Mouse (Mus musculus) ES-Bruce4 (cell line): ENCODE data around the gene Xirp1. TPM values are rescaled to one million over a fixed set of nuclear protein-coding genes. Genes with fewer than 3 reads are reported as not detected.

Experiments used
- H3K27ac ChIP-seq: 2 replicates; pipeline ENCODE4 v1.5.1; 2012; ENCODE audit warnings: low read length, inconsistent platforms; ENCODE audit not compliant: insufficient read depth
- H3K27me3 ChIP-seq: 2 replicates; pipeline ENCODE4 v1.6.1; 2012; ENCODE audit warnings: mild to moderate bottlenecking, low read length, inconsistent platforms; ENCODE audit not compliant: control insufficient read depth, poor library complexity, insufficient read depth, severe bottlenecking
- H3K36me3 ChIP-seq: 2 replicates; pipeline ENCODE4 v1.6.1; 2012; ENCODE audit warnings: inconsistent platforms, mild to moderate bottlenecking, low read length, moderate library complexity; ENCODE audit not compliant: control insufficient read depth, poor library complexity, insufficient read depth, severe bottlenecking
- H3K4me1 ChIP-seq: one replicate; pipeline ENCODE4 v1.8.1; 2011; ENCODE audit warnings: low read length; ENCODE audit not compliant: control insufficient read depth, insufficient read depth
- H3K4me3 ChIP-seq: 2 replicates; pipeline ENCODE4 v1.5.1; 2011; ENCODE audit warnings: low read depth, mild to moderate bottlenecking, low read length
- H3K9ac ChIP-seq: 2 replicates; pipeline ENCODE4 v1.6.1; 2012; ENCODE audit warnings: low read depth, mild to moderate bottlenecking, inconsistent platforms; ENCODE audit not compliant: poor library complexity, severe bottlenecking
- H3K9me3 ChIP-seq: replicated peaks from 2 replicates; pipeline ENCODE4 v1.6.1; 2012; ENCODE audit warnings: mild to moderate bottlenecking, low read length, inconsistent platforms; ENCODE audit not compliant: control insufficient read depth, poor library complexity, insufficient read depth, severe bottlenecking
- CTCF ChIP-seq: IDR thresholded peaks from one replicate; pipeline ENCODE4 v1.8.1; 2011; ENCODE audit warnings: low read depth, low read length
- EP300 ChIP-seq: IDR thresholded peaks from 2 replicates; pipeline ENCODE4 v1.6.1; 2011; ENCODE audit warnings: low read depth, low read length; ENCODE audit not compliant: insufficient read depth
- POLR2A ChIP-seq: IDR thresholded peaks from one replicate; pipeline ENCODE4 v1.8.1; 2011; ENCODE audit warnings: low read length; ENCODE audit not compliant: insufficient read depth
- polyA plus RNA-seq: library from polyadenylated mRNA; stranded (reverse); fragments of >200 nt; gene quantifications from 2 replicates; pipeline ENCODE4 v1.2.4, GENCODE M21; 2011; ENCODE audit warnings: low read depth; ENCODE audit not compliant: missing spikeins, insufficient read depth, insufficient read length

Gene Xirp1
- polyA plus RNA-seq, 1 experiment = not detected

DNA sequence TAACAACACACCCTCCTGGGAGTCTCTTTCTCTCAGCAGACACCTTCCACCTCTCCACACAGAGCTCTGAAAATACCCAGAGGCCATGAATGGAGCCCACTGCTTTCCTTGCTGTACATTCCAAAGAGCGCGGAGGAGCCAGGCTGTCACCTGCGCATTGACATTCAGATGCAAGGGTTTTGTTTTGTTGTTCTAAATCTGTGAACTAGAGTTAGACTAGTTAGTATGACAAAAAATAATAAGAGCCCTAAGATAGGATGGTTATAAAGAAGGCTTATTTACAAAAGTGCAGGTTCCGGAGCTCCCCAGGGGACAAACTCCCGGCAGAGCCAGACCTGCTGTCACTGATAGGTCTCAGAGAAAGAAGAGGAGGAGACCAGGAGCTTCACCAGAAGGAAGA lies 32.1 kb downstream of the Xirp1 start:
- no peaks in the 10 kb centered on the region for H3K36me3 ChIP-seq
- H3K27me3 ChIP-seq = no peaks in the 10 kb centered on the region
- TF ChIP-seq POLR2A (no peak), CTCF (no peak), EP300 (peak; percentile 73)
- H3K27ac ChIP-seq = no peak overlapping the region
- no peaks in the 10 kb centered on the region for H3K9me3 ChIP-seq
- H3K9ac ChIP-seq = no peak overlapping the region
- H3K4me1 ChIP-seq = peaks cover 4% of the 10 kb centered on the region
- no peak overlapping the region for H3K4me3 ChIP-seq

DNA sequence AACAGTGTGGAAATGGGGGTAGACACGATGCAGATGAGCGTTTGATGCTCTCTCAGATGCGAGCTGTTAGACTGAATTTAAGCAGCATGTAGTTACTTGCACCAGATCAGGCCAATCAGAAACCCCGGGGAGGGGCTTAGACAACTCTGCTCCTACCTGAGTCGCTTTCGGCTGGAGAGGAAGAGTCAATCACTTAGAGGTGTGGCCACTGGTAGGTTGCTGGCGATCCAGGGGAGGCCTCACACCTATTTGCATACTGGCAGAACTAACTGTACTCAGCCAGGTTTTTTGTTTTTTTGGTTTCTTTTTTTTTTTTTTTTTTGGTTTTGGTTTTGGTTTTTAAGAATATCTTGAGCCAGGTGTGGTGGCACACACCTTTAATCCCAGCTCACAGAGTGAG lies 35.1 kb downstream of the Xirp1 start:
- Histone ChIP-seq H3K4me3 (no peak overlapping the region), H3K36me3 (no peaks in the 10 kb centered on the region), H3K9me3 (no peaks in the 10 kb centered on the region), H3K27me3 (no peaks in the 10 kb centered on the region), H3K9ac (no peak overlapping the region), H3K4me1 (peaks cover 5% of the 10 kb centered on the region), H3K27ac (0 out of 2 replicates have a peak overlapping the region, but pooled peaks have one; percentile 29)
- peak; percentile 74 for TF ChIP-seq POLR2A
- no peak for TF ChIP-seq CTCF

DNA sequence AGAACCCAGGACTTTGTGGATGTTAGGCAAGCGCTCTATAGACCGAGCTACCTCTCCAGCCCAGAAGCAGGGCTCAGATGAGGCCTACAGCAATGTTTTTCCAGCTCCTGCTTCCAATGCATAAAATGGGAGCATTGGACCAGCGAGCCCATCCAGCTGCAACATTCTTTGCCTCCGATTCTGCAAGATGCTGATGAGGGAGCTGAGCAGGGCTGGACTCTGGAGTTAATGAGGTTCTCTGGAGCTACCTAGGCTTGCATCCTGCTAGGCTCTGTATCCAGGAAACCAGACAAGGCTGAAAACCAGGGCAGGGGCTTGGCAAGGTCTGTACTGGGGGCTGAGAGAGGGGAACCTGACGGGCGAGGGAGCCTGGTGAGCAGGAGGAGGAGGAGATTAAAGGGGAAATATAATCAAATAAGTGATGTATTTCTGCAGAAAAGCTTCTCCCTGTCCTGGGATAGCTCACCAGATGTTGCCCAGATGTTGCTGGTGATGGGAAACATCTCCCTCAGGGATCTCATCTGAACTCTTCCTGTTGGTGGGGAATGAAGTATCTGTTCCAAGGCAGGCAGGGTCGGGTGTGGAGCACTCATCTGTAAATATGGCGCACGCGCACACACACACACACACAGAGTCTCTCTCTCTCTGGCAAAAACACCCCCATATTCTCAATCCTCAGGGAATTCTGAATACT lies 37.4 kb downstream of the Xirp1 start:
- Histone ChIP-seq H3K9ac (0 out of 2 replicates have a peak overlapping the region, but pooled peaks have one; percentile 45), H3K4me1 (peaks cover 6% of the 10 kb centered on the region), H3K9me3 (no peaks in the 10 kb centered on the region), H3K36me3 (no peaks in the 10 kb centered on the region), H3K4me3 (no peak overlapping the region), H3K27me3 (no peaks in the 10 kb centered on the region), H3K27ac (no peak overlapping the region)
- TF ChIP-seq POLR2A (no peak), CTCF (no peak)

DNA sequence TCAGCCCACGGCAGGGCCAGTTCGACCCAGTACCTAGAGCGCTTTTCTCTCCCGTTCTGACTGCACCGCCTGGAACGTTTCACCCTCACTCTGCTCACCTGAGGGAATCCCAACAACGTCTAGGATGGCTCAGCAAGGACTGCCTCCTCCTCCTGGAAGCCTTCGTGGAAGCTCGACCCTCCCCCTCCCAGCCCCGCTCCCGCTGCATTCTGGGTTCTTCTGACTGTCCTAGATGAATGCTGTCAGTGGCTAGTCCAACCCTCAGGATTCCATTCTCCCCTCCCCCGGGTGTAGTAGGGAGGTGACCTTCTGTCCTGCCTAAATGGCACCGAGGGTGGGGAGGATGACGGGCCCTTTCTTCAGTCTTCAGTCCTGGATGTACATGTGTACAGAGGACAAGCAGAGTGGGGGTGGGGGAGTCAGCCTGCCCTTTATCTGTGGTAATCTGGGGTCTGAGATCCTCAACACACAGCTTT lies 38.8 kb downstream of the Xirp1 start, which contains the start of gene Csrnp1:
TSS of gene Csrnp1 (minus strand) at position 123 of the 476 bp plus-strand sequence.
- H3K9me3 ChIP-seq = no peaks in the 10 kb centered on the region

DNA sequence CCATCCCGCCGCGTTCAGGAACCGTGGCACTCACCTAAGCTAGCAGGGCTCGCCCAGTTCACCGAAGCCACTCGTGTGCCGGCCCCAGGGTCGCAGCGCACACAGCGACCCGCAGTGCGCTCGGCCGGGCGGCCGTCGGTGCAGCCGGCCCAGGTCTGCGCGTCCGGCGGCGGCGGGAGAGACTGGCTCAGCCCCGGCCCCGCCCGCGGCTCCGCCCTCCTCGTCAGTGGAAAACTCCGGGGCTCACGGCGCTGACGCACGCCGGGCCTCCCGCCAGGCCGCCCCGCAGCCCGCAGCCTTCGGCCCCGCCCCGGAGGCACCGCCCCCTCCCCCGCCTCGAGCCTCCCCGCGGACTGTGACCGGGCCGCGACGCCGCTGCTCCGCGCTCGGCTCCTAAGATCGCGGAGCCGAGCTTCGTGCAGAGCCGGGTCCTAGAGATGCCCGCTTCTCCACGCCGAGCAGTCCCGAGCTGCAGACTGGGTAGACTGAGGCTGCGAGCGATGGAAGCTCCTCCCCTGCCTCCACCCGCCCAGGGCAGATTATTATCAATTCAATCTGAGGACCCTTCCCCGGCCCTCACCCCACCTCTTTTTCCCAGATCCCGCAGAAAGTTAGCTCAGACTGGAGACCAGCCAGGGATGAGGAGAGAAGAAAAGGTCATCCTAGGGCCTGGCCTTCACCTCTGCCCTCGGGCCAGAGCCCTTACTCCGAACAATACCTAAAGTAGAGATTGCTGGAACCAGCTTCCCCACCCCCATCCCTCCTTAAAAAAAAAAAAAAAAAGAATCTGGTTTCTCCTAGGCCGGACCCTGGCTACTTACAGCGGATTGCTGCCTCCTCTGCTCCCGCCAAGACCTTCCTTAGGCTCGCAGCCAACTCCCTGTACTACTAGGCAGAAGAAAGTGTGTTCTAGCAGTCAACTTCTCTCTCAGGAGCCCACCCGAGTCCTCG lies 39.5 kb downstream of the Xirp1 start:
- Histone ChIP-seq H3K4me3 (peak overlapping the region; percentile 92), H3K9ac (peak overlapping the region; percentile 82), H3K36me3 (no peaks in the 10 kb centered on the region), H3K27me3 (no peaks in the 10 kb centered on the region), H3K4me1 (peaks cover 18% of the 10 kb centered on the region), H3K9me3 (no peaks in the 10 kb centered on the region), H3K27ac (peak overlapping the region; percentile 95)
- TF ChIP-seq EP300 (peak; percentile 48; the same call in 1 of the 2 replicates), CTCF (no peak)

More for the DNA sequence above, 38.8 kb downstream of the Xirp1 start, which contains the start of gene Csrnp1:
- Histone ChIP-seq H3K27me3 (no peaks in the 10 kb centered on the region), H3K36me3 (no peaks in the 10 kb centered on the region), H3K27ac (peak within 1 kb of the TSS; percentile 95), H3K4me3 (peak within 1 kb of the TSS; percentile 92), H3K4me1 (peaks cover 16% of the 10 kb centered on the region), H3K9ac (peak within 1 kb of the TSS; percentile 82)
- peak; percentile 78 for TF ChIP-seq EP300
- TF ChIP-seq CTCF = no peak
- peak; percentile 96 for TF ChIP-seq POLR2A
